Mouse (Mus musculus): Measurements from ENCODE around the gene Efhd1. TPM values are rescaled to one million over a fixed set of nuclear protein-coding genes. Genes with fewer than 3 reads are reported as not detected.

The Efhd1 gene
- 1.3 and 1.8 TPM in 2 replicates for total RNA-seq (2012; rRNA removed)

GRCm38 (mm10) chr1:87264134-87265006 is at the start of gene Efhd1:
Efhd1 (plus strand) TSS chr1:87264363.
- peak within 1 kb of the TSS; percentile 67 to 70 for H3K4me3 ChIP-seq (ENCODE audit: insufficient read depth in 1 of 2, low read depth in 1 of 2, low read length in 2 of 2, poor library complexity in 1 of 2, severe bottlenecking in 1 of 2)
- H3K9ac ChIP-seq (ENCODE audit: insufficient read depth, low read depth, low read length, poor library complexity, severe bottlenecking) = peak within 1 kb of the TSS; percentile 45
- H3K36me3 ChIP-seq (ENCODE audit: control insufficient read depth, insufficient read depth, low read length, poor library complexity, severe bottlenecking) = no peaks in the 10 kb centered on the region
- H3K9me3 ChIP-seq (ENCODE audit: control insufficient read depth, insufficient read depth, low read depth, low read length) = no peaks in the 10 kb centered on the region
- H3K4me1 ChIP-seq (ENCODE audit: control insufficient read depth in 2 of 2, insufficient read depth in 2 of 2, low read length in 2 of 2, poor library complexity in 1 of 2) = peaks cover 2 to 10% of the 10 kb centered on the region in 2 experiments; a peak in 2 of 4 replicates
- no peak within 1 kb of the TSS for H3K27ac ChIP-seq (ENCODE audit: insufficient read depth, low read depth, low read length, poor library complexity, severe bottlenecking)
- in situ Hi-C loops (cut with MboI; ENCODE audit: low sequenced_read_pairs in 2 of 2, unreplicated experiment in 2 of 2) = no loop called here
- TF ChIP-seq ZC3H11A (IDR thresholded peaks at IDR 0.05; ENCODE audit: borderline replicate concordance, low read depth, low read length) (no peak), MAFK (IDR thresholded peaks at IDR 0.05; ENCODE audit: insufficient read depth, low read depth, low read length) (no peak), HCFC1 (IDR thresholded peaks at IDR 0.05; ENCODE audit: borderline replicate concordance, insufficient read depth, low read length) (no peak), ZNF384 (IDR thresholded peaks at IDR 0.05; ENCODE audit: low read depth, low read length) (no peak), CHD2 (IDR thresholded peaks at IDR 0.05; ENCODE audit: low read depth, low read length) (no peak)
- no peak for DNase-seq (ENCODE audit: low read depth, low spot score)

- peaks cover 7 to 10% of the 10 kb centered on the region in 2 experiments; a peak in 3 of 4 replicates for H3K4me1 ChIP-seq (ENCODE audit: control insufficient read depth in 2 of 2, insufficient read depth in 2 of 2, low read length in 2 of 2, poor library complexity in 1 of 2)
- no peak for DNase-seq (ENCODE audit: low read depth, low spot score)
- H3K27ac ChIP-seq (ENCODE audit: insufficient read depth, low read depth, low read length, poor library complexity, severe bottlenecking) = peak overlapping the region; percentile 99; the same call in 1 of the 2 replicates
- peaks cover 6% of the 10 kb centered on the region for H3K36me3 ChIP-seq (ENCODE audit: control insufficient read depth, insufficient read depth, low read length, poor library complexity, severe bottlenecking)
- in situ Hi-C loops (cut with MboI; ENCODE audit: low sequenced_read_pairs in 2 of 2, unreplicated experiment in 2 of 2) = no loop called here
- TF ChIP-seq HCFC1 (IDR thresholded peaks at IDR 0.05; ENCODE audit: borderline replicate concordance, insufficient read depth, low read length) (no peak), MAFK (IDR thresholded peaks at IDR 0.05; ENCODE audit: insufficient read depth, low read depth, low read length) (no peak), CHD2 (IDR thresholded peaks at IDR 0.05; ENCODE audit: low read depth, low read length) (no peak), ZNF384 (IDR thresholded peaks at IDR 0.05; ENCODE audit: low read depth, low read length) (no peak), ZC3H11A (IDR thresholded peaks at IDR 0.05; ENCODE audit: borderline replicate concordance, low read depth, low read length) (no peak)
- H3K9me3 ChIP-seq (ENCODE audit: control insufficient read depth, insufficient read depth, low read depth, low read length) = no peaks in the 10 kb centered on the region
- H3K9ac ChIP-seq (ENCODE audit: insufficient read depth, low read depth, low read length, poor library complexity, severe bottlenecking) = peak overlapping the region; percentile 99
- H3K4me3 ChIP-seq (ENCODE audit: insufficient read depth in 1 of 2, low read depth in 1 of 2, low read length in 2 of 2, poor library complexity in 1 of 2, severe bottlenecking in 1 of 2) = peak overlapping the region; percentile 91 to 98
These were observed 49.4 kb upstream of the Efhd1 start for GRCm38 (mm10) chr1:87214748-87215147.

- Histone ChIP-seq H3K9ac (ENCODE audit: insufficient read depth, low read depth, low read length, poor library complexity, severe bottlenecking) (peak overlapping the region; percentile 19; the same call in 1 of the 2 replicates), H3K9me3 (ENCODE audit: control insufficient read depth, insufficient read depth, low read depth, low read length) (no peaks in the 10 kb centered on the region), H3K27ac (ENCODE audit: insufficient read depth, low read depth, low read length, poor library complexity, severe bottlenecking) (peak overlapping the region; percentile 47; the same call in 1 of the 2 replicates), H3K36me3 (ENCODE audit: control insufficient read depth, insufficient read depth, low read length, poor library complexity, severe bottlenecking) (peaks cover 27% of the 10 kb centered on the region), H3K4me1 (ENCODE audit: control insufficient read depth in 2 of 2, insufficient read depth in 2 of 2, low read length in 2 of 2, poor library complexity in 1 of 2) (peaks cover 7 to 10% of the 10 kb centered on the region in 2 experiments; a peak in 3 of 4 replicates), H3K4me3 (ENCODE audit: insufficient read depth in 1 of 2, low read depth in 1 of 2, low read length in 2 of 2, poor library complexity in 1 of 2, severe bottlenecking in 1 of 2) (0 out of 4 replicates have a peak overlapping the region, but pooled peaks have one; percentile 4 to 9)
- TF ChIP-seq MAFK (IDR thresholded peaks at IDR 0.05; ENCODE audit: insufficient read depth, low read depth, low read length) (peak; percentile 78), CHD2 (IDR thresholded peaks at IDR 0.05; ENCODE audit: low read depth, low read length) (no peak), ZNF384 (IDR thresholded peaks at IDR 0.05; ENCODE audit: low read depth, low read length) (no peak)
- in situ Hi-C loops (cut with MboI; ENCODE audit: low sequenced_read_pairs in 2 of 2, unreplicated experiment in 2 of 2) = no loop called here
- no peak for DNase-seq (ENCODE audit: low read depth, low spot score)
These were observed 46.2 kb upstream of the Efhd1 start for GRCm38 (mm10) chr1:87217938-87218337.

GRCm38 (mm10) chr1:87225739-87226138 is 38.4 kb upstream of the Efhd1 start:
- H3K36me3 ChIP-seq (ENCODE audit: control insufficient read depth, insufficient read depth, low read length, poor library complexity, severe bottlenecking) = peaks cover 54% of the 10 kb centered on the region
- in situ Hi-C loops (cut with MboI; ENCODE audit: low sequenced_read_pairs in 2 of 2, unreplicated experiment in 2 of 2) = no loop called here
- peak overlapping the region; percentile 98 for H3K27ac ChIP-seq (ENCODE audit: insufficient read depth, low read depth, low read length, poor library complexity, severe bottlenecking)
- H3K4me1 ChIP-seq (ENCODE audit: control insufficient read depth in 2 of 2, insufficient read depth in 2 of 2, low read length in 2 of 2, poor library complexity in 1 of 2) = peaks cover 34 to 35% of the 10 kb centered on the region in 2 experiments
- no peak for DNase-seq (ENCODE audit: low read depth, low spot score)
- peak overlapping the region; percentile 46 for H3K9ac ChIP-seq (ENCODE audit: insufficient read depth, low read depth, low read length, poor library complexity, severe bottlenecking)
- TF ChIP-seq HCFC1 (IDR thresholded peaks at IDR 0.05; ENCODE audit: borderline replicate concordance, insufficient read depth, low read length) = no peak
- TF ChIP-seq MAFK (IDR thresholded peaks at IDR 0.05; ENCODE audit: insufficient read depth, low read depth, low read length) = no peak
- no peak for TF ChIP-seq ZC3H11A (IDR thresholded peaks at IDR 0.05; ENCODE audit: borderline replicate concordance, low read depth, low read length)
- TF ChIP-seq CHD2 (IDR thresholded peaks at IDR 0.05; ENCODE audit: low read depth, low read length) = no peak
- TF ChIP-seq ZNF384 (IDR thresholded peaks at IDR 0.05; ENCODE audit: low read depth, low read length) = no peak
- no peaks in the 10 kb centered on the region for H3K9me3 ChIP-seq (ENCODE audit: control insufficient read depth, insufficient read depth, low read depth, low read length)
- H3K4me3 ChIP-seq (ENCODE audit: insufficient read depth in 1 of 2, low read depth in 1 of 2, low read length in 2 of 2, poor library complexity in 1 of 2, severe bottlenecking in 1 of 2) = peak overlapping the region; percentile 34 to 51
